Mouse (Mus musculus): Measurements from ENCODE around the gene Rb1. TPM values are rescaled to one million over a fixed set of nuclear protein-coding genes. Genes with fewer than 3 reads are reported as not detected.

Gene Rb1
- 37.8 and 43.0 TPM in 2 replicates for polyA plus RNA-seq (2014; fragmentation: Nextera tagmentation; extraction: Ambion mirVana)

DNA sequence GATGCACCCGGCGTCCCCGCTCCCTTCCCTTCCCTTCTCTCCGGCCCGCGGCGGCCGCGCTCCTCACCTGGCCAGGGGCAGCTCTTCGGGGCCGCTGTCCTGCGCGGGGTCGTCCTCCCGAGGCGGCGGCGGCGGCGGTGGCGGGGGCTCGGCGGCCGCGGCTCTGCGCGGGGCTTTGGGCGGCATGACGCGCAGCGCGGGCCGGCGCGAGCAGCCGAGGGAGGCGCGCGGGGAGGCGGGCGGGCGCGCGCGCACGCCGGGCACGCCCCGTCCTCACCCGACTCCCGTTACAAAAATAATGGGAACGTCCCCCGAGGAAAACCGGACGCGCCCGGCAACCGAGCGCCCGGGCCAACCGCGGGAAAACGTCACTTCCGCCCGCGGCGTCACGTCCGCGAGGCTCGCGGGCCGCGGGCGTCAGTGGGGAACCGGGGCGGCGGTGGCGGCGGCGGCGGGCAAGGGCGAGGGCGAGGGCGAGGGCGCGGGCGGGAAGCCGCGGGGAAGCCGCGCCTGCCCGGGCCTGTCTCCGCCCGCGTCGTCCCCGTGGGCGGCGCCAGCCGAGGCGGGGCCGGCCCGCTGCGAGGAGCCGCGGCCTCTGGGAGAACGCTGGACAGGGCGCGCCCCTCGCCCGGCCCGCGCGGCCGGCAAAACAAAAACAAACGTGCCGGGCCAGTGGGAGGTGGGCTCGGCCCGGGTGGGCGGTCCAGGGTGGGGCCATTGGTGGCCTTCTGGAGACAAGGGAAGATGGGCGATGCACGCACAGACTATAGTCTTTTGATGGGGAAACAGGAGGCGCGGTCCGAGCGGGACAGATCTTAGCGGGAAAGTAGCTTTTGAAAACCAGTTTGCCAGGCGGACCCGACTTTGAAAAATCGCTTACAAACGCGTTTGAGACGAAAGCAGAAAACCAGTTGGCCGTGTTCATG lies at the start of gene Rb1:
Gene Rb1, minus strand, starts transcription at position 367 of the 926 bp plus-strand sequence.
- Histone ChIP-seq H3K4me1 (replicated peaks; ENCODE audit: control insufficient read depth, insufficient read depth, low read length) (no peaks in the 10 kb centered on the region), H3K9ac (ENCODE audit: low read depth, low read length) (peak within 1 kb of the TSS; percentile 87), H3K4me3 (ENCODE audit: low read depth, low read length) (peak within 1 kb of the TSS; percentile 96), H3K27me3 (ENCODE audit: control insufficient read depth, insufficient read depth, low read length) (no peaks in the 10 kb centered on the region), H3K4me2 (replicated peaks; ENCODE audit: low read depth, low read length) (peak within 1 kb of the TSS; percentile 79), H3K27ac (ENCODE audit: low read depth, low read length) (peak within 1 kb of the TSS; percentile 95), H3K36me3 (ENCODE audit: control insufficient read depth, insufficient read depth, low read length) (no peaks in the 10 kb centered on the region), H3K9me3 (ENCODE audit: control insufficient read depth, low read length) (no peaks in the 10 kb centered on the region)
- under 1% methylated on average over 83 of the region's 135 CpGs for WGBS
- peak; percentile 87 for DNase-seq (ENCODE audit: low spot score)
- peak; percentile 95 for ATAC-seq (ENCODE audit: low FRiP score)

GRCm38 (mm10) chr14:73374315-73374890 lies 48.8 kb upstream of the Rb1 start:
- no peak overlapping the region for H3K4me3 ChIP-seq (ENCODE audit: low read depth, low read length)
- H3K36me3 ChIP-seq (ENCODE audit: control insufficient read depth, insufficient read depth, low read length), result no peaks in the 10 kb centered on the region
- no peaks in the 10 kb centered on the region for H3K4me1 ChIP-seq (replicated peaks; ENCODE audit: control insufficient read depth, insufficient read depth, low read length)
- no peak overlapping the region for H3K4me2 ChIP-seq (replicated peaks; ENCODE audit: low read depth, low read length)
- no peak overlapping the region for H3K9ac ChIP-seq (ENCODE audit: low read depth, low read length)
- DNase-seq (ENCODE audit: low spot score) (no peak), ATAC-seq (ENCODE audit: low FRiP score) (no peak)
- no peak overlapping the region for H3K27ac ChIP-seq (ENCODE audit: low read depth, low read length)
- WGBS, result 75% methylated on average over 11 of the region's 11 CpGs
- H3K9me3 ChIP-seq (ENCODE audit: control insufficient read depth, low read length), result no peaks in the 10 kb centered on the region
- H3K27me3 ChIP-seq (ENCODE audit: control insufficient read depth, insufficient read depth, low read length), result no peaks in the 10 kb centered on the region

DNA sequence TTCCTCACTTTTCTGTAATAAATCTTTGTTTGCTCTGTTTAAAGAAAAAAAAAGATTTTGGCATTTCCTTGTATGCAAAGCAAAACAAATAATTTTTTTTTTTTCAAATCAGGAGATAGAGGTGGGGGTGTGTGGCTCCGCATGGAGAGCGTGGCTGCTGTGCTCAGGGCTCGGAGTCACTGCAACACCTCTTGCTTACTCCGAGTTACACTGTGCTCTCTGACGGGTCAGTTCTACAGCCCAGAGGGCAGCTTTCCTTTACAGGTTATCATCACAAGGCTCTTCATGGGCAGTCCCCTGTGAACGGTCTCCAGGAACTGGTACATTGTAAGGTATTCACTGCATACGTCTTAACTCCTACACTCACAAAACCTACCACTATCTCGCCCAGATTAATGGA lies 48.0 kb upstream of the Rb1 start:
- H3K36me3 ChIP-seq (ENCODE audit: control insufficient read depth, insufficient read depth, low read length), result no peaks in the 10 kb centered on the region
- no peak overlapping the region for H3K9ac ChIP-seq (ENCODE audit: low read depth, low read length)
- H3K4me2 ChIP-seq (replicated peaks; ENCODE audit: low read depth, low read length), result no peak overlapping the region
- no peak overlapping the region for H3K27ac ChIP-seq (ENCODE audit: low read depth, low read length)
- ATAC-seq (ENCODE audit: low FRiP score) (no peak), DNase-seq (ENCODE audit: low spot score) (no peak)
- no peak overlapping the region for H3K4me3 ChIP-seq (ENCODE audit: low read depth, low read length)
- H3K4me1 ChIP-seq (replicated peaks; ENCODE audit: control insufficient read depth, insufficient read depth, low read length), result no peaks in the 10 kb centered on the region
- H3K27me3 ChIP-seq (ENCODE audit: control insufficient read depth, insufficient read depth, low read length), result no peaks in the 10 kb centered on the region
- WGBS, result 86% methylated on average over 8 of the region's 8 CpGs
- H3K9me3 ChIP-seq (ENCODE audit: control insufficient read depth, low read length), result no peaks in the 10 kb centered on the region

GRCm38 (mm10) chr14:73372990-73373389 lies 47.4 kb upstream of the Rb1 start:
- 92% methylated on average over 4 of the region's 4 CpGs for WGBS
- H3K9me3 ChIP-seq (ENCODE audit: control insufficient read depth, low read length), result no peaks in the 10 kb centered on the region
- no peaks in the 10 kb centered on the region for H3K4me1 ChIP-seq (replicated peaks; ENCODE audit: control insufficient read depth, insufficient read depth, low read length)
- no peak overlapping the region for H3K27ac ChIP-seq (ENCODE audit: low read depth, low read length)
- H3K27me3 ChIP-seq (ENCODE audit: control insufficient read depth, insufficient read depth, low read length), result no peaks in the 10 kb centered on the region
- ATAC-seq (ENCODE audit: low FRiP score), result no peak
- H3K4me3 ChIP-seq (ENCODE audit: low read depth, low read length), result no peak overlapping the region
- no peaks in the 10 kb centered on the region for H3K36me3 ChIP-seq (ENCODE audit: control insufficient read depth, insufficient read depth, low read length)
- no peak for DNase-seq (ENCODE audit: low spot score)
- no peak overlapping the region for H3K9ac ChIP-seq (ENCODE audit: low read depth, low read length)
- H3K4me2 ChIP-seq (replicated peaks; ENCODE audit: low read depth, low read length), result no peak overlapping the region

DNA sequence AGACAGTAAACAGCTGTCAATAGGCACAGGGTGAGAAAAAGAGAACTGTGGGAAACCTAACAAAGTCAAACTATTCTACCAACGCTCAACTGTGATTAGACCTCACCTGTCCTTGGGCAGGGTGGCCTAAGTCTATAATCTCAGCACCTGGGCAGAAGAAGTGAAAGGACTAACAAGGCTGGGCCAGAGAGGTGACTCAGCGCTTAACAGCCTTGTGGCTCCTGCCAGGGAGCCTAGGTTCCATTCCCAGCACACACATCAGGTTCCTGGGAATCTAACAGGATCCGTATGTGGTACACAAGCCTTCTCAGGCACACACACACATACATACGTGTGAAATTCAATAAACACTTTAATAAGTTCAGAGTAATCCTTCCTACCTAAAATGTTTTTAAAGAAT lies 46.0 kb upstream of the Rb1 start:
- no peaks in the 10 kb centered on the region for H3K27me3 ChIP-seq (ENCODE audit: control insufficient read depth, insufficient read depth, low read length)
- no peak for ATAC-seq (ENCODE audit: low FRiP score)
- no peak overlapping the region for H3K4me2 ChIP-seq (replicated peaks; ENCODE audit: low read depth, low read length)
- 88% methylated on average over 4 of the region's 4 CpGs for WGBS
- no peak overlapping the region for H3K27ac ChIP-seq (ENCODE audit: low read depth, low read length)
- no peak overlapping the region for H3K4me3 ChIP-seq (ENCODE audit: low read depth, low read length)
- H3K36me3 ChIP-seq (ENCODE audit: control insufficient read depth, insufficient read depth, low read length), result no peaks in the 10 kb centered on the region
- H3K4me1 ChIP-seq (replicated peaks; ENCODE audit: control insufficient read depth, insufficient read depth, low read length), result no peaks in the 10 kb centered on the region
- no peaks in the 10 kb centered on the region for H3K9me3 ChIP-seq (ENCODE audit: control insufficient read depth, low read length)
- no peak overlapping the region for H3K9ac ChIP-seq (ENCODE audit: low read depth, low read length)
- DNase-seq (ENCODE audit: low spot score), result no peak

DNA sequence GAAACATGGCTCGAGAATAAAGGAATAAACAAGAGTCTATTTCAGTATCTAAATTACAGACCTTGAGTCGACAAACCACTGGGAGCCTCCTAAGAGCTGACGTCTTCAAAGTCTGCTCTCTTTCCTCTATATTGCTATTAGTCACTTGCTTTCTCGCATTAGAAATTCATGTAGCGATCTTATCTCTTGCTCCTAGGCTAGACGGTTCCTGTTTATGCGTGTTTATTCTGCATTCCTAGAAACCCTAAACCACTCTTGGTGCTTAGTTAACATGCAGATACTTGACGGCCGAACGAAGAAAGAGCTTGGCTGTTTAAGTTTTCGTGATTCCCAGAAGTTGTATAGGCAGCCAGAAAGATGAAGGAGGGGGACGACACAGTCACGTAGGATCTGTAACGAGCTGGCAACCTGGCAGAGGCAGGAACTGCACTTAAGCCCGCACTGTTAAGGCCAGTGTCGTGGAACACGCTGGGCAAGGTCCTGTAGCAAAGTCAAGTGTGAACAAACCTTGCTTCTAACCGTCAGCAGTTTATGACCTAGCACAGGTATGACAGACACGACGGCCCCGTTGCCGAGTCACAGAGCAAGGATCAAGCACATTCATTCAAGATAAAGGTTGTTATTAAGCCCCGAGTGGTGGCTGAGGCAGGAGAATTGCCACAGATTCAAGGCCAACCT lies 45.2 kb upstream of the Rb1 start:
- H3K27me3 ChIP-seq (ENCODE audit: control insufficient read depth, insufficient read depth, low read length), result no peaks in the 10 kb centered on the region
- ATAC-seq (ENCODE audit: low FRiP score), result no peak
- H3K4me3 ChIP-seq (ENCODE audit: low read depth, low read length), result no peak overlapping the region
- 91% methylated on average over 23 of the region's 23 CpGs for WGBS
- no peak overlapping the region for H3K4me2 ChIP-seq (replicated peaks; ENCODE audit: low read depth, low read length)
- H3K36me3 ChIP-seq (ENCODE audit: control insufficient read depth, insufficient read depth, low read length), result peaks cover 3% of the 10 kb centered on the region; the same call in 1 of the 2 replicates
- no peak overlapping the region for H3K27ac ChIP-seq (ENCODE audit: low read depth, low read length)
- H3K9ac ChIP-seq (ENCODE audit: low read depth, low read length), result no peak overlapping the region
- DNase-seq (ENCODE audit: low spot score), result no peak
- H3K9me3 ChIP-seq (ENCODE audit: control insufficient read depth, low read length), result no peaks in the 10 kb centered on the region
- H3K4me1 ChIP-seq (replicated peaks; ENCODE audit: control insufficient read depth, insufficient read depth, low read length), result no peaks in the 10 kb centered on the region

DNA sequence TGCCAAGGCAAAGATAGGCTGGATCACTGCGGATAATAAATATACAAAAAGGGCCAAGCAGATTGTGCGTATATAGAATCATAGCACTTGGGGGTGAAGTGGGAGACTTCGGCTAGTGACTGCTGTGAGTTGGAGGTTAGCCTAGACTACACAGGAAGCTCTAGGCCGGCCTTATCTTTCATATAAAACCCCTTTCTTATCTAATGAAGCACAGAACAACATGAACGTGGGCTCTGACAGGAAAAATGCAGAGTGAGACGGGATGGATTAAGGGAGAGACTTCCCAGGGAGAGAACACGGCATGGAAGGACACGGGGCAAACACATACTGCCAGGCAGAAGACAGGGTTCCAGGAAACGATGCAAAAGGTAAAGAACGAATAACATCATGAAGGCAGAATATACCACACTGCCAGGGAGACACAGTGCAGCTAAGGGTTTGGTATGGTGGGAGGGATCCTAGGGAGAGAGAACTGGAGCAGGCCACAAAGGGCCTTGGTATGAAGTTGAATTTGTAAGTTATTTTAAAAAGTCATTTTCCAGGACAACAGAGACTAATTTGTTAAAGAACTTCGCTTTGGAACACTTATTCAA lies 44.6 kb upstream of the Rb1 start:
- Histone ChIP-seq H3K27ac (ENCODE audit: low read depth, low read length) (no peak overlapping the region), H3K9me3 (ENCODE audit: control insufficient read depth, low read length) (no peaks in the 10 kb centered on the region), H3K36me3 (ENCODE audit: control insufficient read depth, insufficient read depth, low read length) (peaks cover 3% of the 10 kb centered on the region; the same call in 1 of the 2 replicates), H3K4me2 (replicated peaks; ENCODE audit: low read depth, low read length) (no peak overlapping the region), H3K27me3 (ENCODE audit: control insufficient read depth, insufficient read depth, low read length) (no peaks in the 10 kb centered on the region), H3K4me1 (replicated peaks; ENCODE audit: control insufficient read depth, insufficient read depth, low read length) (no peaks in the 10 kb centered on the region), H3K9ac (ENCODE audit: low read depth, low read length) (no peak overlapping the region), H3K4me3 (ENCODE audit: low read depth, low read length) (no peak overlapping the region)
- no peak for ATAC-seq (ENCODE audit: low FRiP score)
- no peak for DNase-seq (ENCODE audit: low spot score)
- 91% methylated on average over 11 of the region's 11 CpGs for WGBS

DNA sequence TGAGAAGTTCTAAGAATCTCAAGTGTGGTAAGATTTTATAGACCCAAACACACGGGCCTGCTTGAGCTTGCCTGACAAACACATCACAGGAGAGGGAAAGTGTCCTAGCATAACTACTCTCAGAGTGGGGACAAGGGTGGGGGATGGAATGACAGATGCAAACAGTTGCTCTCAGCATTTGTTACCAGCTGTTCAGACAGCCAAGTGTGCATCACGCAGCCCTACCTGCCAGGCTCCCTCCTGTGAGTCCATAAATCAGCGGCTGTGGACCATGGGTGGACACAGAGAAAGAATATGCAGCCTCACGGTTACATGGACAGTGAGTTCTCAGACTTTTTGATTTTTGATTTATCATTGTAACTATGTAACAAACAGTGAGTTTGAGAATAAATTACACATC lies 44.0 kb upstream of the Rb1 start:
- no peak overlapping the region for H3K4me3 ChIP-seq (ENCODE audit: low read depth, low read length)
- DNase-seq (ENCODE audit: low spot score) (no peak), ATAC-seq (ENCODE audit: low FRiP score) (no peak)
- no peak overlapping the region for H3K27ac ChIP-seq (ENCODE audit: low read depth, low read length)
- no peaks in the 10 kb centered on the region for H3K4me1 ChIP-seq (replicated peaks; ENCODE audit: control insufficient read depth, insufficient read depth, low read length)
- WGBS, result 83% methylated on average over 4 of the region's 4 CpGs
- no peaks in the 10 kb centered on the region for H3K27me3 ChIP-seq (ENCODE audit: control insufficient read depth, insufficient read depth, low read length)
- H3K9me3 ChIP-seq (ENCODE audit: control insufficient read depth, low read length), result no peaks in the 10 kb centered on the region
- peaks cover 3% of the 10 kb centered on the region; the same call in 1 of the 2 replicates for H3K36me3 ChIP-seq (ENCODE audit: control insufficient read depth, insufficient read depth, low read length)
- H3K4me2 ChIP-seq (replicated peaks; ENCODE audit: low read depth, low read length), result no peak overlapping the region
- no peak overlapping the region for H3K9ac ChIP-seq (ENCODE audit: low read depth, low read length)
